Mouse (Mus musculus): ENCODE measurements at regions not wholly inside any gene's neighbourhood (a gene's known extent, or its start where the extent isn't known, plus 50 kb on each side); places are given as distances from the start of the nearest gene placed in this dataset.

GRCm38 (mm10) chr9:43600396-43600795, 143.4 kb upstream of the Nectin1 start:
- no peak for DNase-seq (ENCODE audit: low spot score in 2 of 2)

- no peak for DNase-seq (ENCODE audit: low spot score in 2 of 2)
Observed at GRCm38 (mm10) chr9:43617632-43618031, 126.2 kb upstream of the Nectin1 start.

- no peak for DNase-seq (ENCODE audit: low spot score in 2 of 2)
Observed at GRCm38 (mm10) chr9:43627558-43627957, 116.2 kb upstream of the Nectin1 start.

- DNase-seq (ENCODE audit: low spot score in 2 of 2), result no peak
Observed at GRCm38 (mm10) chr9:43628786-43629185, 115.0 kb upstream of the Nectin1 start.

GRCm38 (mm10) chr9:43636372-43636965, 107.3 kb upstream of the Nectin1 start:
- DNase-seq (ENCODE audit: low spot score in 2 of 2), result no peak

GRCm38 (mm10) chr9:43658186-43658585, 85.6 kb upstream of the Nectin1 start:
- no peak for DNase-seq (ENCODE audit: low spot score in 2 of 2)

GRCm38 (mm10) chr9:43659237-43659636, 84.5 kb upstream of the Nectin1 start:
- no peak for DNase-seq (ENCODE audit: low spot score in 2 of 2)

GRCm38 (mm10) chr9:43660151-43660550, 83.6 kb upstream of the Nectin1 start:
- no peak for DNase-seq (ENCODE audit: low spot score in 2 of 2)

GRCm38 (mm10) chr9:43660896-43661563, 82.8 kb upstream of the Nectin1 start:
- no peak for DNase-seq (ENCODE audit: low spot score in 2 of 2)

GRCm38 (mm10) chr9:43661646-43662045, 82.1 kb upstream of the Nectin1 start:
- no peak for DNase-seq (ENCODE audit: low spot score in 2 of 2)

GRCm38 (mm10) chr9:43667386-43667785, 76.4 kb upstream of the Nectin1 start:
- DNase-seq (ENCODE audit: low spot score in 2 of 2), result no peak

- DNase-seq (ENCODE audit: low spot score in 2 of 2), result no peak
Observed at GRCm38 (mm10) chr9:43667974-43668373, 75.8 kb upstream of the Nectin1 start.

GRCm38 (mm10) chr9:43668731-43669130, 75.1 kb upstream of the Nectin1 start:
- no peak for DNase-seq (ENCODE audit: low spot score in 2 of 2)

GRCm38 (mm10) chr9:43670563-43670962, 73.2 kb upstream of the Nectin1 start:
- DNase-seq (ENCODE audit: low spot score in 2 of 2), result no peak

GRCm38 (mm10) chr9:43673171-43673680, 70.6 kb upstream of the Nectin1 start:
- no peak for DNase-seq (ENCODE audit: low spot score in 2 of 2)

GRCm38 (mm10) chr9:43674321-43674720, 69.5 kb upstream of the Nectin1 start:
- DNase-seq (ENCODE audit: low spot score in 2 of 2), result no peak

- no peak for DNase-seq (ENCODE audit: low spot score in 2 of 2)
Observed at GRCm38 (mm10) chr9:43676011-43676410, 67.8 kb upstream of the Nectin1 start.

- peak in 1 of 2 experiments; percentile 44 for DNase-seq (ENCODE audit: low spot score in 2 of 2)
Observed at GRCm38 (mm10) chr9:43679331-43679730, 64.5 kb upstream of the Nectin1 start.

GRCm38 (mm10) chr9:43681317-43681716, 62.5 kb upstream of the Nectin1 start:
- peak; percentile 49 to 60 for DNase-seq (ENCODE audit: low spot score in 2 of 2)

- no peak for DNase-seq (ENCODE audit: low spot score in 2 of 2)
Observed at GRCm38 (mm10) chr9:43682102-43682501, 61.7 kb upstream of the Nectin1 start.

- no peak for DNase-seq (ENCODE audit: low spot score in 2 of 2)
Observed at GRCm38 (mm10) chr9:43684596-43684995, 59.2 kb upstream of the Nectin1 start.

- DNase-seq (ENCODE audit: low spot score in 2 of 2), result peak in 1 of 2 experiments; percentile 41
Observed at GRCm38 (mm10) chr9:43692015-43692414, 51.8 kb upstream of the Nectin1 start.

- DNase-seq (ENCODE audit: low spot score in 2 of 2), result peak; percentile 79 to 84
Observed at GRCm38 (mm10) chr9:43692538-43692937, 51.2 kb upstream of the Nectin1 start.
